Mouse (Mus musculus) mesoderm, embryonic 11.5 days (tissue): ENCODE data around the gene Cenpf.

Experiments
- DNase-seq: peaks from one replicate; pipeline ENCODE4 v3.0.0-alpha.2; 2012; ENCODE audit warnings: low read depth, low spot score

Cenpf gene

GRCm38 (mm10) chr1:189687654-189688387 lies at the start of gene Cenpf:
TSS of gene Cenpf (minus strand) at chr1:189688086.
- DNase-seq = peak; percentile 99

- no peak for DNase-seq
Observed at GRCm38 (mm10) chr1:189732156-189732555, 44.3 kb upstream of the Cenpf start.

- no peak for DNase-seq
Observed at GRCm38 (mm10) chr1:189731697-189732096, 43.8 kb upstream of the Cenpf start.

GRCm38 (mm10) chr1:189729141-189729815 lies 41.4 kb upstream of the Cenpf start:
- no peak for DNase-seq

- DNase-seq = no peak
Observed at GRCm38 (mm10) chr1:189728784-189729115, 40.9 kb upstream of the Cenpf start.

- peak; percentile 95 for DNase-seq
Observed at GRCm38 (mm10) chr1:189727884-189728783, 40.2 kb upstream of the Cenpf start, which contains the start of gene Ptpn14. TSS of gene Ptpn14 (plus strand) at chr1:189728268.

GRCm38 (mm10) chr1:189727346-189727883 lies 39.5 kb upstream of the Cenpf start:
- DNase-seq = peak; percentile 71

- DNase-seq = no peak
Observed at GRCm38 (mm10) chr1:189726121-189726520, 38.2 kb upstream of the Cenpf start.

- no peak for DNase-seq
Observed at GRCm38 (mm10) chr1:189718600-189718999, 30.7 kb upstream of the Cenpf start.

GRCm38 (mm10) chr1:189717546-189717945 lies 29.7 kb upstream of the Cenpf start:
- no peak for DNase-seq

GRCm38 (mm10) chr1:189715915-189716797 lies 28.3 kb upstream of the Cenpf start:
- DNase-seq = no peak

GRCm38 (mm10) chr1:189709001-189709400 lies 21.1 kb upstream of the Cenpf start:
- no peak for DNase-seq

- DNase-seq = no peak
Observed at GRCm38 (mm10) chr1:189707419-189707818, 19.5 kb upstream of the Cenpf start.

GRCm38 (mm10) chr1:189707014-189707413 lies 19.1 kb upstream of the Cenpf start:
- DNase-seq = no peak

GRCm38 (mm10) chr1:189706040-189706645 lies 18.3 kb upstream of the Cenpf start:
- no peak for DNase-seq

- no peak for DNase-seq
Observed at GRCm38 (mm10) chr1:189703591-189703990, 15.7 kb upstream of the Cenpf start.

GRCm38 (mm10) chr1:189703156-189703555 lies 15.3 kb upstream of the Cenpf start:
- no peak for DNase-seq

GRCm38 (mm10) chr1:189700990-189701389 lies 13.1 kb upstream of the Cenpf start:
- DNase-seq = peak; percentile 83

GRCm38 (mm10) chr1:189700186-189700585 lies 12.3 kb upstream of the Cenpf start:
- no peak for DNase-seq

GRCm38 (mm10) chr1:189698416-189698815 lies 10.5 kb upstream of the Cenpf start:
- no peak for DNase-seq
